28 mouse cellular contexts compared by ENCODE assay signal in the genomic region with DNA sequence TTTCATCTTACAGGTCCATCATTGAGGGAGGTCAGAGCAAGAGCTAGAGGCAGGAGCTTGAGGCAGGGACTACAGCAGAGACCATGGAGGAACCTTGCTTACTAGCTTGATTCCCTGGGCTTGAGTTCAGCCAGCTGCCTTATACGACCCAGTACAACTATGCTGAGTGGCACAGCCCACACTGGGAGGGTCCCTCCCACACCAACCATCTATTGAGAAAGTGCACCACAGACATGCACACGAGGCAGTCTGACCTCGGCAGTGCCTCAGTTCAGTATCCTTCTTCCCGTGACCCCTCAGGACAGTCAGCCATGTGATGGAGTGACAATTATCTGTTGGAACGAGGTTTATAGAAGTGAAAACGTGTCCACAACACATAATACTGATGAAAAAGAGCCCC. TPM values are rescaled to one million over a fixed set of nuclear protein-coding genes. Genes with fewer than 3 reads are reported as not detected.
"Had no signal": no experiment of that assay in that cellular context is flagged by ENCODE, and none has a peak within 500 bp of the region (broad histone marks: within the 10 kb centered on the region; RNA-seq: fewer than 3 reads in every experiment).

No protein-coding gene starts in this region.

- ATAC-seq: inflammation-experienced regulatory T-cells, adult 6 months; liver, postnatal 0 days had no signal

- DNase-seq: kidney, adult 11 months; kidney, adult 9 months; kidney, postnatal 14 days; layer of hippocampus, adult 9-11 months; left cerebral cortex, postnatal 4 days; liver, postnatal 0 days; lung, embryonic 14.5 days; lung, postnatal 10 days; lung, postnatal 4 days; midbrain, embryonic 14.5 days; retina, postnatal 1 day; right cerebral cortex, postnatal 25 days; spleen, adult 18-20 months; thymus, postnatal 25 days had no signal

- H3K27ac ChIP-seq: limb, embryonic 12.5 days; liver, embryonic 14.5 days; neural tube, embryonic 12.5 days; stomach, embryonic 15.5 days had no signal

- H3K4me3 ChIP-seq: layer of hippocampus, adult 2 months; limb, embryonic 12.5 days; limb, embryonic 15.5 days; neural tube, embryonic 12.5 days; neural tube, embryonic 15.5 days; stomach, embryonic 15.5 days had no signal

RNA-seq across cellular contexts. Expression of a gene that starts 15.8 kb away (rescaled TPM):
- total RNA-seq: layer of hippocampus, adult 2 months; layer of hippocampus, postnatal 25 days; left cerebral cortex, adult 18-20 months; left cerebral cortex, postnatal 10 days; left cerebral cortex, postnatal 4 days; megakaryocyte progenitor cell, adult 5-6 weeks; megakaryocyte-erythroid progenitor cell, adult 5-6 weeks; midbrain, postnatal 0 days had no signal
